In the genomic region with DNA sequence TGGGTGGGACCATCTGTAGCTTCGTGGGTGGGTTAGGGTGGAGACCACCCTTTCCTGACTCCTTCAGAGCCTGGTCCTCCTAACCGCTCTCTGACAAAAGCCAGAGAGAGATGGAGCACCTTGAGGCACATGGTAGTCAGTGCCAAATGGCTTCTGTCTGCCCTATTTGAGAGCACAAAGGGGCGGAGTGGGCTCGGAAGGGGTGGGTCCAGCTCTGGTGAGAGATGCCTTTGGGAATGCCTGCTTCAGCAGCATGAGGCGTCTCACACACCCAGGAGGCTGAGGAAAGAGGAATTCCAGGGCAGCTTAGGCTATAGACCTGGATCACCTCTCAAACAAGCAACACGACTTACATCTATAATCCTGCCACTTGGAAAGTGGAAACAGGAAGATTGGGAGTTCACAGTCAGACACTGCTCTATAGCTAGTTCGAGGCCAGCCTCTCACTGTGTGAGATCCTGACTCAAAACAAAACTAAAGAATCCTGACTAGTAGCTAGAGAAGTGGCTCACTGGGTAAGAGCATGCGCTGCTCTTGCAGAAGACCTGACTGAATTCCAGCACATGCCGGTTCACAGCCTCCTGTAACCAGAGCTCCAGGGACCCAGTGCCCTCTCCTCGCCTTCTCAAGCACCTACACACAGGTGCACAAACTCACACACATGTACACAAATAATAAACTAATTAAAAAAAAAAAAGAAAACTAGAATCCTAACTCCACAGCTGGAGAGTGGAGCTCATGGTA, we compare ENCODE assay signal across 13 mouse cellular contexts. TPM values are rescaled to one million over a fixed set of nuclear protein-coding genes. Genes with fewer than 3 reads are reported as not detected.
DNase-seq lines count a peak whose midpoint lies in the region; ATAC-seq and TF ChIP-seq lines count a peak whose summit lies in the region.
"Had no signal": no experiment of that assay in that cellular context is flagged by ENCODE, and none has a peak within 500 bp of the region (broad histone marks: within the 10 kb centered on the region; RNA-seq: fewer than 3 reads in every experiment).

No protein-coding gene starts in this region.

- H3K9ac ChIP-seq in embryonic facial prominence, embryonic 13.5 days: 0 out of 2 replicates have a peak overlapping the region, but pooled peaks have one; percentile 11
- H3K9ac ChIP-seq in intestine, embryonic 15.5 days: no peak overlapping the region
- H3K9ac ChIP-seq: embryonic facial prominence, embryonic 15.5 days had no signal

- no peaks in the 10 kb centered on the region for H3K27me3 ChIP-seq in E14TG2a.4 (ENCODE audit: insufficient read depth, low read length)
- H3K27me3 ChIP-seq in embryonic facial prominence, embryonic 13.5 days: no peaks in the 10 kb centered on the region
- peaks cover 17% of the 10 kb centered on the region; the same call in 1 of the 2 replicates for H3K27me3 ChIP-seq in limb, embryonic 10.5 days (ENCODE audit: low read depth, poor library complexity, severe bottlenecking)
- H3K27me3 ChIP-seq in intestine, embryonic 15.5 days (replicated peaks): no peaks in the 10 kb centered on the region
- H3K27me3 ChIP-seq: embryonic facial prominence, embryonic 15.5 days had no signal

- no peak overlapping the region for H3K4me2 ChIP-seq in embryonic facial prominence, embryonic 13.5 days
- no peak overlapping the region for H3K4me2 ChIP-seq in intestine, embryonic 15.5 days (replicated peaks)
- H3K4me2 ChIP-seq: embryonic facial prominence, embryonic 15.5 days had no signal

- peaks cover 72% of the 10 kb centered on the region for H3K4me1 ChIP-seq in E14TG2a.4 (replicated peaks; ENCODE audit: low read depth, low read length)
- H3K4me1 ChIP-seq in embryonic facial prominence, embryonic 13.5 days: peaks cover 34% of the 10 kb centered on the region
- peaks cover 55% of the 10 kb centered on the region for H3K4me1 ChIP-seq in limb, embryonic 10.5 days
- peaks cover 24% of the 10 kb centered on the region for H3K4me1 ChIP-seq in intestine, embryonic 15.5 days (replicated peaks)

- ATAC-seq in embryonic facial prominence, embryonic 13.5 days (ENCODE audit: insufficient number of reproducible peaks, insufficient read depth, low FRiP score, low TSS enrichment, low read depth): no peak
- no peak for ATAC-seq in intestine, embryonic 15.5 days

- H3K9me3 ChIP-seq in E14TG2a.4 (ENCODE audit: low read length): peaks cover 13% of the 10 kb centered on the region
- H3K9me3 ChIP-seq in embryonic facial prominence, embryonic 13.5 days: no peaks in the 10 kb centered on the region
- no peaks in the 10 kb centered on the region for H3K9me3 ChIP-seq in limb, embryonic 10.5 days (replicated peaks)
- no peaks in the 10 kb centered on the region for H3K9me3 ChIP-seq in intestine, embryonic 15.5 days
- H3K9me3 ChIP-seq: embryonic facial prominence, embryonic 15.5 days had no signal

- H3K36me3 ChIP-seq in E14TG2a.4 (ENCODE audit: insufficient read depth, low read length): peaks cover 11% of the 10 kb centered on the region; the same call in 1 of the 2 replicates
- H3K36me3 ChIP-seq in embryonic facial prominence, embryonic 13.5 days: no peaks in the 10 kb centered on the region
- H3K36me3 ChIP-seq in limb, embryonic 10.5 days: no peaks in the 10 kb centered on the region
- no peaks in the 10 kb centered on the region for H3K36me3 ChIP-seq in intestine, embryonic 15.5 days
- H3K36me3 ChIP-seq: embryonic facial prominence, embryonic 15.5 days had no signal

- 43% methylated on average over 10 of the region's 10 CpGs for WGBS in embryonic facial prominence, embryonic 13.5 days
- 42% methylated on average over 10 of the region's 10 CpGs for WGBS in limb, embryonic 10.5 days
- WGBS in intestine, embryonic 15.5 days: 44% methylated on average over 10 of the region's 10 CpGs

- peak overlapping the region; percentile 45 for H3K4me3 ChIP-seq in E14TG2a.4 (replicated peaks; ENCODE audit: low read length)
- no peak overlapping the region for H3K4me3 ChIP-seq in embryonic facial prominence, embryonic 13.5 days
- H3K4me3 ChIP-seq in limb, embryonic 10.5 days: no peak overlapping the region
- H3K4me3 ChIP-seq in intestine, embryonic 15.5 days (replicated peaks): no peak overlapping the region
- H3K4me3 ChIP-seq: embryonic facial prominence, embryonic 15.5 days had no signal

- peak; percentile 29 for DNase-seq in embryo, embryonic 11 days
- no peak for DNase-seq in embryo, embryonic 10 days (ENCODE audit: low spot score)
- no peak for DNase-seq in limb, embryonic 10.5 days (ENCODE audit: low spot score)
- DNase-seq in ovary, postnatal 36 days (ENCODE audit: low spot score): no peak
- no peak for DNase-seq in kidney, adult 11 months
- DNase-seq: heart, postnatal 14 days; lung, postnatal 14 days; right cerebral cortex, adult 18-20 months; thymus, postnatal 25 days had no signal

- no peak overlapping the region for H3K27ac ChIP-seq in embryonic facial prominence, embryonic 13.5 days
- peak overlapping the region; percentile 61 for H3K27ac ChIP-seq in limb, embryonic 10.5 days
- H3K27ac ChIP-seq in intestine, embryonic 15.5 days: no peak overlapping the region
- H3K27ac ChIP-seq: embryonic facial prominence, embryonic 15.5 days had no signal

- no peak for TF ChIP-seq CTCF in E14TG2a.4 (conservative IDR thresholded peaks at IDR 0.05; ENCODE audit: low read length)

RNA-seq across cellular contexts. Expression of gene Ier2, which starts 28.6 kb away (rescaled TPM):
- polyA plus RNA-seq in embryonic facial prominence, embryonic 13.5 days (2015; fragmentation: Nextera tagmentation; extraction: Ambion mirVana): 64.3 and 67.6 TPM in 2 replicates
- 199 and 229 TPM in 2 replicates for polyA plus RNA-seq in limb, embryonic 10.5 days (2016; fragmentation: Nextera tagmentation; extraction: Ambion mirVana)
- 84.2 and 85.5 TPM in 2 replicates for polyA plus RNA-seq in intestine, embryonic 15.5 days (2015; fragmentation: Nextera tagmentation; extraction: Ambion mirVana)

RNA-seq across cellular contexts. Expression of gene Trmt1, which starts 52.1 kb away (rescaled TPM):
- 71.3 and 78.6 TPM in 2 replicates for polyA plus RNA-seq in embryonic facial prominence, embryonic 13.5 days (2015; fragmentation: Nextera tagmentation; extraction: Ambion mirVana)
- 71.7 and 79.3 TPM in 2 replicates for polyA plus RNA-seq in limb, embryonic 10.5 days (2016; fragmentation: Nextera tagmentation; extraction: Ambion mirVana)
- polyA plus RNA-seq in intestine, embryonic 15.5 days (2015; fragmentation: Nextera tagmentation; extraction: Ambion mirVana): 59.9 and 68.3 TPM in 2 replicates

RNA-seq across cellular contexts. Expression of gene Nacc1, which starts 53.6 kb away (rescaled TPM):
- 16.3 and 16.6 TPM in 2 replicates for polyA plus RNA-seq in embryonic facial prominence, embryonic 13.5 days (2015; fragmentation: Nextera tagmentation; extraction: Ambion mirVana)
- polyA plus RNA-seq in limb, embryonic 10.5 days (2016; fragmentation: Nextera tagmentation; extraction: Ambion mirVana): 31.7 and 32.0 TPM in 2 replicates
- polyA plus RNA-seq in intestine, embryonic 15.5 days (2015; fragmentation: Nextera tagmentation; extraction: Ambion mirVana): 14.8 and 17.0 TPM in 2 replicates
